Mouse (Mus musculus) right cerebral cortex, postnatal 4 days (tissue): ENCODE measurements at regions not wholly inside any gene's neighbourhood (a gene's known extent, or its start where the extent isn't known, plus 50 kb on each side); places are given as distances from the start of the nearest gene placed in this dataset.

Experiments
- DNase-seq: peaks from one replicate; pipeline ENCODE4 v3.0.0-alpha.2; 2022

GRCm38 (mm10) chr16:25088649-25089019 lies 198.0 kb upstream of the Tprg start:
- no peak for DNase-seq

- no peak for DNase-seq
Observed at GRCm38 (mm10) chr16:25104165-25104564, 182.5 kb upstream of the Tprg start.

GRCm38 (mm10) chr16:25104603-25105002 lies 182.0 kb upstream of the Tprg start:
- DNase-seq: no peak

- DNase-seq: peak; percentile 19
Observed at GRCm38 (mm10) chr16:25140164-25140563, 146.5 kb upstream of the Tprg start.

GRCm38 (mm10) chr16:25147486-25147885 lies 139.1 kb upstream of the Tprg start:
- no peak for DNase-seq

GRCm38 (mm10) chr16:25149186-25149585 lies 137.4 kb upstream of the Tprg start:
- DNase-seq: no peak

GRCm38 (mm10) chr16:25176870-25177269 lies 109.7 kb upstream of the Tprg start:
- DNase-seq: no peak

- DNase-seq: no peak
Observed at GRCm38 (mm10) chr16:25178055-25178454, 108.6 kb upstream of the Tprg start.

- DNase-seq: no peak
Observed at GRCm38 (mm10) chr16:25181939-25182338, 104.7 kb upstream of the Tprg start.

GRCm38 (mm10) chr16:25197079-25197478 lies 89.5 kb upstream of the Tprg start:
- no peak for DNase-seq

- no peak for DNase-seq
Observed at GRCm38 (mm10) chr16:25198844-25199243, 87.8 kb upstream of the Tprg start.

GRCm38 (mm10) chr16:25199984-25200383 lies 86.6 kb upstream of the Tprg start:
- DNase-seq: no peak

GRCm38 (mm10) chr16:25201094-25201770 lies 85.4 kb upstream of the Tprg start:
- no peak for DNase-seq

- no peak for DNase-seq
Observed at GRCm38 (mm10) chr16:25213250-25213649, 73.4 kb upstream of the Tprg start.

- DNase-seq: no peak
Observed at GRCm38 (mm10) chr16:25220552-25220951, 66.1 kb upstream of the Tprg start.

- no peak for DNase-seq
Observed at GRCm38 (mm10) chr16:25224801-25225200, 61.8 kb upstream of the Tprg start.
